Mouse (Mus musculus) liver, embryonic 12.5 days (tissue): ENCODE results near the gene Cstf2. TPM values are rescaled to one million over a fixed set of nuclear protein-coding genes. Genes with fewer than 3 reads are reported as not detected.

Source experiments
- ATAC-seq: fragments of 200-750 bp; cut with Nextera tagmentation; 2 replicates; pipeline ENCODE4 v1.8.0; 2017; ENCODE audit warnings: moderate number of reproducible peaks, mild to moderate bottlenecking, moderate library complexity
- H3K27ac ChIP-seq: fragments of 300-500 bp; sonication (generic); 2 replicates; pipeline ENCODE4 v1.5.1; 2016; ENCODE audit warnings: mild to moderate bottlenecking
- H3K27me3 ChIP-seq: fragments of 300-500 bp; sonication (generic); replicated peaks from 2 replicates; pipeline ENCODE4 v1.6.1; 2016; ENCODE audit warnings: mild to moderate bottlenecking, moderate library complexity
- H3K36me3 ChIP-seq: fragments of 300-500 bp; sonication (generic); 2 replicates; pipeline ENCODE4 v1.6.1; 2016; ENCODE audit warnings: mild to moderate bottlenecking, moderate library complexity
- H3K4me1 ChIP-seq: fragments of 300-500 bp; sonication (generic); 2 replicates; pipeline ENCODE4 v1.6.1; 2016
- H3K4me2 ChIP-seq: fragments of 300-500 bp; sonication (generic); 2 replicates; pipeline ENCODE4 v1.6.1; 2016; ENCODE audit warnings: mild to moderate bottlenecking, moderate library complexity
- H3K4me3 ChIP-seq: fragments of 300-500 bp; sonication (generic); 2 replicates; pipeline ENCODE4 v1.5.1; 2016; ENCODE audit warnings: mild to moderate bottlenecking, moderate library complexity
- H3K9ac ChIP-seq: fragments of 300-500 bp; sonication (generic); 2 replicates; pipeline ENCODE4 v1.6.1; 2016; ENCODE audit warnings: mild to moderate bottlenecking, moderate library complexity
- H3K9me3 ChIP-seq: fragments of 300-500 bp; sonication (generic); replicated peaks from 2 replicates; pipeline ENCODE4 v1.6.1; 2016; ENCODE audit warnings: mild to moderate bottlenecking, moderate library complexity
- WGBS: fragments of 180-500 bp; shearing (Covaris S2); methylation state at CpG from one replicate; pipeline ENCODE4 v1.1.7; 2016; ENCODE audit not compliant: insufficient replicate concordance; 5-methylcytosine and 5-hydroxymethylcytosine counted together
- polyA plus RNA-seq: library from polyadenylated mRNA; unstranded; fragments of >200 nt; fragmentation: Nextera tagmentation; extraction: Ambion mirVana; gene quantifications from 2 replicates; pipeline ENCODE4 v1.2.1, GENCODE M21; 2016

The Cstf2 gene
- 38.3 and 40.2 TPM in 2 replicates for polyA plus RNA-seq

DNA sequence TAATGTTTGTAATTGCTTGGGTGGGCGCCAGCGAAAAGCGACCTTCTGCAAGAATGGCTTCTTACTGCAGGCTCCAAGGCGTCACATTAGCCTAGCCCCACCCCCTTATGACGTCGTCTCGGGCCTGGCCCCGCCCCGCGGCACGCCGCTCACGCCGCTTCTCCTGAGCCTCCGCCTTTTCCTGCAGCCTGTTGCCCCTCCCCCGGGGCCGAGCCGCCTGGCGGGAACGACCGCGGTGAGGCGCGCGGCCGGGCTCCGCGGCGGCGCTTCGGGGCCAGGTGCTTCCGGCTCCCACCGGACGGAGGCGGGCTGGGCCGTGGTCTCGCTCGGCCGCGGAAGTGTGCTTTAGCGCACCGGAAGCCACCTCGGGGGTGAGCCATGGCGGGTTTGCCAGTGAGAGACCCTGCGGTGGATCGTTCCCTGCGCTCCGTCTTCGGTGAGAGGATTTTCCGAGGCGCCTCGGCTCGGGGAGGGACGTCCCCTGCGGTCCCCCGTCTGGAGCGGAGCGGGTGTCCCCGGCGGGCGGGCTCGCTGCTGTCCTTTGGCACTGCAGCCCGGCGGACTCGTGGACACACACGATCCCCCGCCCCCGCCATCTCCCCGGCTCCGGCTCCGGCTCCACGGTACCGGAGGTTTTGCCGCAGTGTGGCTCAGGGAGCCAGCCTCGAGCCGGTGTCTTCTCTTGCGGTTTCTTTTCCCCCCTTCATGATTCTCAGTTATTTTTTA is at the start of gene Cstf2:
Cstf2 (plus strand) TSS at position 201 of the 726 bp plus-strand sequence.
- WGBS = 11% methylated on average over 64 of the region's 77 CpGs
- H3K4me3 ChIP-seq = peak within 1 kb of the TSS; percentile 70

DNA sequence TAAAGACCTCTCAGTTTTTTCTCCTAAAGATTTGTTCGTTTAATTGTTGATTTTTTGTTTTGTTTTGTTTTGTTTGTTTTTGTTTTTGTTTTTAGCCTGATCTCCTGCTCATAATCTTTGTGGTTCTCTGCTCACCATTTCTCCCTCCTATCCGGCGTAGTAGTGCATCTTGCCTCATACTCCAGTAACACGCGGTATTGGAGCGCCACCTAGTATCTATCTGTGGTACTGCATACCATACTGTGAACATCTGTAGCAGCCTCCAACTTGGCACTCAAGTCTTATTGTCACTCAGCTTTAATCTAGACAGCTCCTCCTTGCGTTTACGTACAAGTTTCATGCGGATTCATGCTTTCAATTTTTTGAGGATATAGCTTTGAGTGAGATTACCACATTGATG is 40.0 kb upstream of the Cstf2 start:
- H3K4me3 ChIP-seq = no peak overlapping the region
- H3K27ac ChIP-seq = no peak overlapping the region
- no peaks in the 10 kb centered on the region for H3K4me1 ChIP-seq
- no peaks in the 10 kb centered on the region for H3K36me3 ChIP-seq
- H3K9ac ChIP-seq = no peak overlapping the region
- WGBS = 11% methylated on average over 9 of the region's 9 CpGs
- H3K4me2 ChIP-seq = no peak overlapping the region
- H3K27me3 ChIP-seq = no peaks in the 10 kb centered on the region
- ATAC-seq = no peak
- H3K9me3 ChIP-seq = no peaks in the 10 kb centered on the region

More for the DNA sequence above, at the start of gene Cstf2:
- Histone ChIP-seq H3K4me2 (peak within 1 kb of the TSS; percentile 64), H3K27me3 (no peaks in the 10 kb centered on the region), H3K9ac (peak within 1 kb of the TSS; percentile 84), H3K4me1 (peaks cover 8% of the 10 kb centered on the region; the same call in 1 of the 2 replicates), H3K9me3 (no peaks in the 10 kb centered on the region), H3K27ac (peak within 1 kb of the TSS; percentile 86), H3K36me3 (peaks cover 28% of the 10 kb centered on the region)
- peak; percentile 98 for ATAC-seq

DNA sequence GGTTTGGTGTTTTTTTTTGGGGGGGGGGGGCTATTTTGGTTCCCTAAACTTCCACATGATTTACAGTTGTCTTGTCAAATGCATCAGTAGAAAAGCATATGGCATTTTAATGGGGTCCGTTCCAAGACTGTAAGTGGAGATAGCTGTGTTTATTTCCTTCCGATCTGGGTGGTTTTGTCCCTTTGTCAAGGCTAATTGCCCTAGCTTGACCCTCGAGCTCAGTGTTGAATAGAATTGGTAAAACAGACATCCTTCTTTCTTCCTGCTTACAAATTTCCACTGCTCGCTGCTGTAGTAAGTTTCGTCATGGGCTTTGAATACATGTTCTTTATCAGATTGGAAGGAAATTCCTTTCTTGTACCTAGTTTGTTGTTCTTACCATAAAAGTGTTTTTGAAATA is 38.3 kb upstream of the Cstf2 start:
- H3K9me3 ChIP-seq = no peaks in the 10 kb centered on the region
- ATAC-seq = no peak
- WGBS = 47% methylated on average over 5 of the region's 5 CpGs
- H3K4me3 ChIP-seq = no peak overlapping the region
- no peak overlapping the region for H3K4me2 ChIP-seq
- H3K27ac ChIP-seq = no peak overlapping the region
- H3K9ac ChIP-seq = no peak overlapping the region
- H3K4me1 ChIP-seq = no peaks in the 10 kb centered on the region
- H3K27me3 ChIP-seq = no peaks in the 10 kb centered on the region
- no peaks in the 10 kb centered on the region for H3K36me3 ChIP-seq

DNA sequence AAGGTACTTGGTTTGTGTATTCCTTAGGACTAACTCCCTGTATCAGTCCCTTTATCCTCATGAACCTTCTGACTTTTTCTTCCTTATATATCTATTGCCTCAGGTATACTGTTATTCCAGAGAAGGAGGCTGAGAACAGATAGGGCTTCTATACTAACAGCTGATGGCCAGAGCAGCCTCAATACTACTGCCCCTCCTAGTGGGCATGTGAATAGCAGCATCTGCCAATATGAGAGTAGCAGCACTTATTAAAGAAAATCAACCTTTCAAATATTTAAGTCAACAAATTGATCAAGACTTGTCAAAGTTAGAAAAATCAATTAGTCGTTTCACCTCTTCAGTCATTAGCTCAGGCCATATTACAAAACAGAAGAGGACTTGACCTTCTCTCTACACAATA is 10.0 kb upstream of the Cstf2 start:
- Histone ChIP-seq H3K27ac (no peak overlapping the region), H3K4me3 (no peak overlapping the region), H3K27me3 (no peaks in the 10 kb centered on the region), H3K9me3 (no peaks in the 10 kb centered on the region), H3K4me2 (no peak overlapping the region), H3K9ac (no peak overlapping the region), H3K4me1 (no peaks in the 10 kb centered on the region), H3K36me3 (no peaks in the 10 kb centered on the region)
- no peak for ATAC-seq
- 32% methylated on average over 1 of the region's 1 CpGs for WGBS

DNA sequence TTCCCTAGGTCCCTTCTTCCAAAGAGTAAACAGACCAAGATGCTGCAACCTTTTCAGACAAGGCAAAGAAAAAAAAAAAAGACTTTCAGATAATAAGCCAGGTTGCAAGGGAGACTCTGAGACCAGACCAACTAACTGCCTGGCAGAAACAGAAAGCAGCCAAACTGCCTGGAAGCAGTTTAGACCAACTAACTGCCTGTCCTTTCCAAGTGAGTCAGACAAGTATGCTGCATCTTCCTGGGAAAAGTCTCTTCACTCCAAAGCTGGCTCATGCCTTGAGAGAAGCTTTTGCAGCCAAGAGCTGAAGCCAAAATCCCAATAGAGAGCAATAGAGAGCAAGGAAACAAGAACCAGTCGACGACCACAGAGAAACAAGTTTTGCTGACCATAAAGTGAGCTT is 2.1 kb upstream of the Cstf2 start:
- H3K36me3 ChIP-seq = peaks cover 12% of the 10 kb centered on the region
- no peaks in the 10 kb centered on the region for H3K27me3 ChIP-seq
- no peak overlapping the region for H3K4me2 ChIP-seq
- no peak for ATAC-seq
- H3K9me3 ChIP-seq = no peaks in the 10 kb centered on the region
- H3K4me1 ChIP-seq = peaks cover 8% of the 10 kb centered on the region; the same call in 1 of the 2 replicates
- WGBS = 82% methylated on average over 2 of the region's 2 CpGs
- no peak overlapping the region for H3K27ac ChIP-seq
- H3K9ac ChIP-seq = no peak overlapping the region
- no peak overlapping the region for H3K4me3 ChIP-seq

DNA sequence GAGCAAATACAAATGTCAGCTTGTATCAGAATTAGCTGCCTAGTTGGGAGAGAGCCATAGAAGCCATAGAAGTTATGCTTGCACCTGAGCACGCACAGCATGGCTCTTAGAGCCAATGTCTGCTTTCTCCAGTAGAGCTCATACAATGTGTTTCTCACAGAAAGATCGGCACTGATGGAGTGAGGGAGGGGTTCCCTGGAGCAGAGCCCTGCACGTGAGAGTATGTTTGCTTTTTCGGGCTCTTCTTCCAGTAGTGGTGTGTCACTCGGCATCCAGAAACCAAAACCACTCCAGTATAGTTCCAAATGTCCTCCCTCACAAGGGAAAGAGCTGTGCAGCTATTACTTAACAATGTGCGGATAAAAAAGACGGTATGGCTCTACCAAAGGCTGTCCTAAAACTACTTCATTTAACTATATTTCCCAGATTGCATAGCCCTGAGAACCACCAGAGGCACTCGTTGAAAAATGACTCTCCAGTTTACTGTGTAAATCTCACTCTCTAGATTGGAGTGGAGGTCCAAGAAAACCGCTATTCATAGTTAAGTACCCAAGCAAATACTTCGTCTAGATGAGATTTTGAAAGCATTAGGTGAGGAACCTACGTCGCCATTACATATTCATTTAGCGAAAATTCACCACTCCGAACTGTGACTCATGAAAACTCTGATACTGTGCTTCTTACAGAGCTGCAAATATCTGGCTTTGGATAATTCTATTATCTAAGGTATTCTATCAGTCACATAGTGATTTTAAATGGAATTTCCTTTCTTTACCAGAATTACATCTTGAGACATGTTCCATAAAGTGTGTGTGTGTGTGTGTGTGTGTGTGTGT is 729 bp upstream of the Cstf2 start:
- H3K9me3 ChIP-seq = no peaks in the 10 kb centered on the region
- no peak; the same call in 1 of the 2 replicates for ATAC-seq
- 66% methylated on average over 14 of the region's 14 CpGs for WGBS
- H3K4me2 ChIP-seq = peak overlapping the region; percentile 64
- H3K4me1 ChIP-seq = peaks cover 8% of the 10 kb centered on the region; the same call in 1 of the 2 replicates
- no peak overlapping the region for H3K27ac ChIP-seq
- H3K4me3 ChIP-seq = peak overlapping the region; percentile 70
- no peaks in the 10 kb centered on the region for H3K27me3 ChIP-seq
- H3K36me3 ChIP-seq = peaks cover 24% of the 10 kb centered on the region
- no peak overlapping the region for H3K9ac ChIP-seq

DNA sequence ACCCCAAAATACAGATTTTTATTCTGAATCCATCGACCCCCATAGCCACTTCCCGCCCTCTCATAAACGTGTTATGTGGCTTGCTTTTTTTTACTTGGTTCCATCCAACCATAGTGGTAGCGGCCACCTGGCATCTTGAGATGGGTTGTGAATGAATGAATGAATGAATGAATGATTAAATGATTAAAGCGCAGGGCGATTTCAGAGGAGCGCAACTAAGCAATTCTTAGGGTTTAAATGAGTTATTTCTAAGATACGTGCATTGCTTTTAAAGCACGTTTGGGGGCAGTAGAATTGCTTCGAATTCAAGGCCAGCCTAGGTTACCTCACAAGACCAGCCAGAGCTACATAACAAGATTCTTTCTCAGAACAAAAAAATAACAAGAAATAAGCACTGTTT is 777 bp downstream of the Cstf2 start:
- Histone ChIP-seq H3K36me3 (peaks cover 33% of the 10 kb centered on the region), H3K4me3 (peak overlapping the region; percentile 70), H3K9me3 (no peaks in the 10 kb centered on the region), H3K4me2 (peak overlapping the region; percentile 64), H3K4me1 (peaks cover 8% of the 10 kb centered on the region; the same call in 1 of the 2 replicates), H3K27me3 (no peaks in the 10 kb centered on the region), H3K27ac (peak overlapping the region; percentile 86), H3K9ac (peak overlapping the region; percentile 84)
- WGBS = 7% methylated on average over 10 of the region's 10 CpGs
- ATAC-seq = no peak

DNA sequence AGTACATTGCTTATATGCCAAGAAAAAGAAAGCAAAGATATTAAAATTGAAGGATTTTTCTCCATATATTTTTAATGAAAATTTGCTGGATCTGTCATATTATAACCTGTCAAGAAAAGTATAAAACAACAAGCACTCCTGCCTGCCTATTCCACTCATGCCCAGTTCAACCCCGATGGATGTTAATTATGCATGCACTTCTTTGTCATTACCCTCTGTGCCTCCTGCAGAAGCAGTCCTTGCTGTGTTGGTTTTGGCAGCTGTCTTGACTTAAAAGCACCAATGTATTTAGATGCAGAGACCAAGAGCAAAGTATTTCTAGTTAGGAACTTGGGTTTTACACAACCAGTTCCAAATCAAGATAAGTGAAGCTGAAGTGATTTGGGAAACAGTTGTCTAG is 26.5 kb downstream of the Cstf2 start:
- peaks cover 41% of the 10 kb centered on the region for H3K36me3 ChIP-seq
- no peak overlapping the region for H3K4me3 ChIP-seq
- no peaks in the 10 kb centered on the region for H3K9me3 ChIP-seq
- ATAC-seq = no peak
- no peaks in the 10 kb centered on the region for H3K4me1 ChIP-seq
- H3K27me3 ChIP-seq = no peaks in the 10 kb centered on the region
- H3K4me2 ChIP-seq = no peak overlapping the region
- H3K9ac ChIP-seq = no peak overlapping the region
- WGBS = 74% methylated on average over 1 of the region's 1 CpGs
- no peak overlapping the region for H3K27ac ChIP-seq

DNA sequence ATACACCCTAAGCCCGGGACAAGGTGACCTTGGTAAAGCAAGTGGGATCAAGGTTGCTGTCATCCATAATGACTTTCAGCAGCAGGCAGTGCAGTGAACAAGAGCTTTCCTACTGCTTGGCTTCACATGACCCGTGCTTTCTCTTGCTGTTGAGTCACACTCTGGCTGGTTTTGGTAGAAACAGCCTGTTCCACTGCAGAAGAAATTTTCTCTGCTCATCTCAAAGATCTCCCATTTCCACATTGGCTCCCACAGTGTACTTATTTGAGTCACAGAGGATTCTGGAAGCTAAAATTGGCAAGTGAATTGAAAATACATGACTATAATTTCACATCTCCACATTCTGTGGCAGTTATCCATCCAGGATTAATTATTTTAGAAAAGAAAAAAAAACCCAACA is 43.7 kb downstream of the Cstf2 start:
- Histone ChIP-seq H3K4me3 (no peak overlapping the region), H3K4me2 (no peak overlapping the region), H3K27ac (no peak overlapping the region), H3K4me1 (no peaks in the 10 kb centered on the region), H3K36me3 (no peaks in the 10 kb centered on the region), H3K27me3 (no peaks in the 10 kb centered on the region), H3K9me3 (no peaks in the 10 kb centered on the region), H3K9ac (no peak overlapping the region)
- WGBS = 60% methylated on average over 2 of the region's 2 CpGs
- no peak for ATAC-seq

DNA sequence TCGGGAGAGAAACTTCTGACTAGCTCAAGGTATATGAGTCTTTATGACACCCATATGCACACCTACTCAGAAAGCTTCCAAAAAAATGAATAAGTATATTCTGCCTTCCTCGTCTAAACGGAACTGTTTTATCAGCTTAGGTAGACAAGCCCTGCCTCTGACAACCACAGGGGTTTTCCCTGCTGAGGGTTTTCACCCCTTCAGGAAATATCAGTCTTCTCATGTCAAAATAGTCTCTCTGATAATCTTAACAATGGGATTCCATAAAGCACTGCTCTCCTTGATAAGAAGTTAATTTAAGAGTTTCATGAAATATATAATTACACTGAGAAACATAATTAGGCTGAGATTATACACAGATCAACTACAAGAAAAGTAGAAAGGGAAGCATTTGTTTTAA is 52.8 kb downstream of the Cstf2 start:
- H3K4me1 ChIP-seq = no peaks in the 10 kb centered on the region
- H3K4me2 ChIP-seq = no peak overlapping the region
- no peak overlapping the region for H3K27ac ChIP-seq
- H3K9me3 ChIP-seq = no peaks in the 10 kb centered on the region
- no peaks in the 10 kb centered on the region; the same call in 1 of the 2 replicates for H3K27me3 ChIP-seq
- H3K9ac ChIP-seq = no peak overlapping the region
- WGBS = 20% methylated on average over 3 of the region's 3 CpGs
- no peak for ATAC-seq
- no peaks in the 10 kb centered on the region for H3K36me3 ChIP-seq
- H3K4me3 ChIP-seq = no peak overlapping the region

DNA sequence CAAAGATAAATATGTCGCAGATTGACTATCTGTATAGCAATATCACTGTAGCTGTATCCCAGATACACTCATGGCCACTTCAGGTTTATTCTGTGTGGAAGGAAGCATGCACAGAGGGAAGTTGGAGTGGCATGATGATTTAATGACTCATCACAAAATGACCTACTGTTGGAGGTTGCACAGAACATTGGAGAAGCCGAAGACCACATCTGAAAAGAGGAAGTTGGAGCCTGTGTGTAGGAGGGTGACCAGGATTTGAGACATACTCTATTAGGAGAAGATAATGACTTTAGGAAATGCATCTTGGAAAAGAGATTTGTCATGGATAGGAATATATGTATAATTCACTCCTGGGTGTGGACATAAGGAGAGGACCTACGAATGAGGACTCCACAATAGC is 57.4 kb downstream of the Cstf2 start:
- H3K4me1 ChIP-seq = no peaks in the 10 kb centered on the region
- H3K36me3 ChIP-seq = no peaks in the 10 kb centered on the region
- no peak overlapping the region for H3K27ac ChIP-seq
- no peak overlapping the region for H3K4me2 ChIP-seq
- 42% methylated on average over 3 of the region's 3 CpGs for WGBS
- H3K4me3 ChIP-seq = no peak overlapping the region
- H3K27me3 ChIP-seq = no peaks in the 10 kb centered on the region
- no peaks in the 10 kb centered on the region for H3K9me3 ChIP-seq
- no peak for ATAC-seq
- no peak overlapping the region for H3K9ac ChIP-seq

DNA sequence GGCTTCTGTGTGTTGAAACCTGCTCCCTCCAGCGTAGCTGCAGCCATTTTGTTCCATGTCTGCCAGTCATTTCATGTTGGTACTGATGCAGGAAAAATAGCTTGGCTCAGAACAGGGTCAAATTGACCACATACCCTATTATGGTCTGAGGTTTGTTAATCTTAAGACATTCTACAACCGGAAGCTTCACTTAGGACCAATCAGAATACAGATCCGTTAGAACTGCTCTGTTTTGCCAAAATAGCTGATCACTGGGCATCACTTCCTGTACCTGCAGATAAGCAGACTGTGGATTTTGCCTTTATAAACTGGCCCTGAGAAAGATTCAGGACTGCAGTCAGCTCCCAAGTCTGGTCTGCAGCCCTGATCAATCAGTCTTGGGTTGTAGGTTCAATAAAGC is 69.6 kb downstream of the Cstf2 start:
- H3K4me3 ChIP-seq = no peak overlapping the region
- no peak overlapping the region for H3K27ac ChIP-seq
- no peaks in the 10 kb centered on the region for H3K36me3 ChIP-seq
- ATAC-seq = no peak
- H3K4me1 ChIP-seq = no peaks in the 10 kb centered on the region
- H3K9ac ChIP-seq = no peak overlapping the region
- H3K27me3 ChIP-seq = peaks cover 3% of the 10 kb centered on the region; the same call in 1 of the 2 replicates
- no peaks in the 10 kb centered on the region for H3K9me3 ChIP-seq
- 49% methylated on average over 3 of the region's 3 CpGs for WGBS
- no peak overlapping the region for H3K4me2 ChIP-seq
